Mouse (Mus musculus): Measurements from ENCODE around the gene Vmn1r79. TPM values are rescaled to one million over a fixed set of nuclear protein-coding genes. Genes with fewer than 3 reads are reported as not detected.
"Not testable (repeated sequence)": the region's sequence is repeated elsewhere in the genome, so short reads cannot be mapped to it uniquely, and the experiment has no call there.

The Vmn1r79 gene
- not detected for total RNA-seq (2021)

DNA sequence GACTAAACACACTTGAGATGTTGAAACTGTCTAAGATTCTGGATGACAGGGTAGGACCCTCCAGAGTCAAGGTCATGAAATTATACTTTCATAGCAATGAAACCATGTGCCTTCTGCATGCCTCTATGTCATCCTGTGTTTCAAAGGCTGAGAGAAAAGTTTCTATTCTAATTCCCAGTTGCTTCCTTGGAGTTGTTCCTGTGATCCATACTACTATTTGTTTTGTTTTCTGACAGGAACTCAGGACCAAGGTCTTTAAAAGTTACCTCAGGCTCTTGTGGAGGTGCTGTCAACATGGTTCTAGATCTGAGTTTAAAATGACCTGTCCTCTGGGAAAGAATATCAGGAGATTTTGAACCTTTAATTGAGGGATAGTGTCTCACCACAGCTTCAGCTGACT is at the start of gene Vmn1r79:
Gene Vmn1r79, plus strand, starts transcription at position 301 of the 400 bp plus-strand sequence.
- intact Hi-C loops (cut with DNase I); DNase-seq (ENCODE audit: low spot score in 2 of 2): not testable (repeated sequence)

DNA sequence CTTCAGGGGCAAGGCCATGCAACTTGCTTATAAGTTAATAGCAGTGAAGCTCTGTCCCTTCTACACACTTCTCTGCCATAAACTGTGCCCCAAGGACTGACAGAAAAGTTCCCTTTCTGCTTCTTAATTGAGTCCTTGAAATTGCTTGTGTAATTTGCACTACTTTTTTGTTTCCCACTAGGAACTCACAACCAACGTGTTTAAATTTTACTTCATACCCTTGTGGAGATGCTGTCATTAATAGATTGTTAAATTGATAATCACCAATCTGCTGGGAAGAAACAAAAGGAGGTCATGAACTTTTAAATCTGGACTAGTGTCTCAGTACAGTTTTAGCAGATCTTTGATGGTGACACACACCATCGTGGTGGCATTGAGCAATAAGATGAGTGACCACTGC is 21.1 kb upstream of the Vmn1r79 start, which contains the start of gene Vmn1r78:
Gene Vmn1r78, plus strand, starts transcription at position 301 of the 400 bp plus-strand sequence.
- intact Hi-C loops (cut with DNase I) = no loop called here
- DNase-seq (ENCODE audit: low spot score in 2 of 2) = no peak

DNA sequence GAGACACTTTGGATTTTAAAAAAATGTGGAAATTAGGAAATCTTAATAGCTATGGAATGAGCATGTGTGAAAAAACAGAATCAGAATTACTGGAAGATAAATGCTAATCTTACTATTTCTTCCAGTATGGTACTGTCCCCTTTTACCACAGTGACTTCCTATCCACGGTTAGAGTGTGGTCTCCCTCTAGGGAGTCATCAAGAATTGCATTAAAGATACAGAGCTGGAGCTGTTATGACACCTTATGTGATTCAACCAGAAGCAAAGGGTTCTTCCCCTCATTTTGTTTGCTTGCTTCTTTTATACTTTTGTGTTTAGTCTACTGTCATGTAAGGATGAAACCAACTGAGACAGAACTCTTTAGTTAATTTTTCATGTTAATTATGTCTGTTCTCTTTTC is 14.6 kb upstream of the Vmn1r79 start:
- intact Hi-C loops (cut with DNase I) = not testable (repeated sequence)

DNA sequence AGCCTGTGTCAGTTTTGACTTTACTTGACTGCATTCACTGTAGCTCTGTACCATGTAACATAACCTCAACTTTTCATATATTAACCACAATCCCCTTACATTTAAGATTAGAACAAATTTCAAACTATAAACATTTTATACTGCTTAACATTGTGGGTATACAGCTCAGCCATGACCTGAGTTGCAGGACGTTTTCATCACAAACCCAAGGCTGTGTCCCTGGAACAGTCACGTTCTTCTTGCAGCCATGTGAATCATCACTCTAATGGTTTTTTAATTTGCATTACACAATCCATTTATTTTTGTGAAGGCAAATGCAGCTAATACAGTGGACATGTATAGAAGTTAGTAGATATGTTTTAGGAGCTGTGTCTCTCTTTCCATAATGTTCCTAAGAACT is 1.8 kb downstream of the Vmn1r79 start:
- DNase-seq (ENCODE audit: low spot score in 2 of 2); intact Hi-C loops (cut with DNase I): not testable (repeated sequence)

More for the DNA sequence above, 14.6 kb upstream of the Vmn1r79 start:
- not testable (repeated sequence) for DNase-seq (ENCODE audit: low spot score in 2 of 2)

DNA sequence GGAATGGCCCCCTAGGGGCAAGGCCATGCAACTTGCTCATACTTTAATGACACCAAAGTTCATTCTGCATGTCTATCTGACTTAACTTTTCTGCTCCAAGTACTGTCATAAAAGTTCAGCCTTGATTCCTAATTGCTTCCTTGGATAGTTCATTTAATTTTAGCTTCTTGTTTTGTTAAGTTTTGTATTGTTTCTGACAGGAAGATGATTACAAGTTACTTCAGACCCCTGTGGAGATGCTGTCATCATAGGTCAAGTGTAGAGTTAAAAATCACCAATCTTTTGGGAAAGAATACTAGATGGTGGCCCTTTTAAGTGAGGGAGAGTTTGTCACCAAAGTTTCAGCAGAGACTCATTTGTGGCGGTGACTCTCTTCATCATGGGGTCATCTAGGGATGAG is 17.9 kb downstream of the Vmn1r79 start, which contains the start of gene Vmn1r80:
Gene Vmn1r80, plus strand, starts transcription at position 301 of the 400 bp plus-strand sequence.
- intact Hi-C loops (cut with DNase I) = no loop called here
- no peak for DNase-seq (ENCODE audit: low spot score in 2 of 2)

DNA sequence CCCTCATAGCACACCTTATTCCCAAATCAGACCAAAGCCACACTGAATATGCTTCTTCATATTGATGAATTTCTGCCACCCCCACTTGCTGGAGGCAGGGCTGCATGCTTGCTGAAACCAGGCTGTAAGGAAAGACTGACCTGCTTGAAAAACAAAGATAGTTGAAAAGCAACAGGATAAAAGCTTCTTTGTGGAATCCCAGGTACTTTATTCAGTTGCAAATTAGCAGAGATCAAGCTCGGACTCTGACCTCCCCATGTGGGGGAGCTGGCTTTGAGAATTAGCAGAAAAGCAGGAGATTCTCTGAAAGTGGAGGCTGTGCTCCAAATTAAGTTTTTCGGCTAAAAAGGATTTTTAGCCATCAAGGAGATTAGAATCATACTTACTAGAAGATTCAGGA is 33.1 kb downstream of the Vmn1r79 start:
- no peak for DNase-seq (ENCODE audit: low spot score in 2 of 2)
- intact Hi-C loops (cut with DNase I) = no loop called here

Other genes starting within 250 kb of the Vmn1r79 start
- gene Vmn1r76, start 233.1 kb upstream of the Vmn1r79 start, total RNA-seq (2021) = not detected
- not detected for gene Vmn1r77, start 134.5 kb upstream of the Vmn1r79 start, total RNA-seq (2021)
- gene Vmn1r78, start 21.0 kb upstream of the Vmn1r79 start, total RNA-seq (2021) = not detected
- gene Vmn1r80, start 18.0 kb downstream of the Vmn1r79 start, total RNA-seq (2021) = not detected
- gene Vmn1r81, start 97.0 kb downstream of the Vmn1r79 start, total RNA-seq (2021) = not detected
- not detected for gene Vmn1r82, start 129.2 kb downstream of the Vmn1r79 start, total RNA-seq (2021)
- not detected for gene Vmn1r83, start 158.2 kb downstream of the Vmn1r79 start, total RNA-seq (2021)
- gene Vmn1r84, start 198.0 kb downstream of the Vmn1r79 start, total RNA-seq (2021) = not detected

Data from left cerebral cortex, postnatal 25 days (tissue).